Mouse (Mus musculus) neural tube, embryonic 13.5 days (tissue): ENCODE results near the gene Plcd3. TPM values are rescaled to one million over a fixed set of nuclear protein-coding genes. Genes with fewer than 3 reads are reported as not detected.

ENCODE experiments used
- ATAC-seq: fragments of 200-750 bp; cut with Nextera tagmentation; 2 replicates; pipeline ENCODE4 v1.8.0; 2017; ENCODE audit warnings: low read depth, mild to moderate bottlenecking, moderate TSS enrichment, moderate library complexity
- H3K27ac ChIP-seq: fragments of 300-500 bp; sonication (generic); replicated peaks from 2 replicates; pipeline ENCODE4 v1.5.1; 2015; ENCODE audit warnings: moderate library complexity, mild to moderate bottlenecking, inconsistent platforms
- H3K27me3 ChIP-seq: fragments of 300-500 bp; sonication (generic); 2 replicates; pipeline ENCODE4 v1.6.1; 2015; ENCODE audit warnings: mild to moderate bottlenecking, inconsistent platforms
- H3K36me3 ChIP-seq: fragments of 300-500 bp; sonication (generic); 2 replicates; pipeline ENCODE4 v1.6.1; 2015; ENCODE audit warnings: mild to moderate bottlenecking, inconsistent platforms
- H3K4me1 ChIP-seq: fragments of 300-500 bp; sonication (generic); replicated peaks from 2 replicates; pipeline ENCODE4 v1.6.1; 2015; ENCODE audit warnings: inconsistent platforms
- H3K4me2 ChIP-seq: fragments of 300-500 bp; sonication (generic); 2 replicates; pipeline ENCODE4 v1.6.1; 2015; ENCODE audit warnings: inconsistent platforms, mild to moderate bottlenecking, moderate library complexity
- H3K4me3 ChIP-seq: fragments of 300-500 bp; sonication (generic); 2 replicates; pipeline ENCODE4 v1.5.1; 2015; ENCODE audit warnings: mild to moderate bottlenecking, inconsistent platforms
- H3K9ac ChIP-seq: fragments of 300-500 bp; sonication (generic); 2 replicates; pipeline ENCODE4 v1.6.1; 2015; ENCODE audit warnings: moderate library complexity, mild to moderate bottlenecking, inconsistent platforms
- H3K9me3 ChIP-seq: fragments of 300-500 bp; sonication (generic); 2 replicates; pipeline ENCODE4 v1.6.1; 2016; ENCODE audit warnings: inconsistent platforms
- WGBS: fragments of 180-500 bp; shearing (Covaris S2); methylation state at CpG from one replicate; pipeline ENCODE4 v1.1.7; 2015; 5-methylcytosine and 5-hydroxymethylcytosine counted together
- polyA plus RNA-seq: library from polyadenylated mRNA; unstranded; fragments of >200 nt; fragmentation: Nextera tagmentation; extraction: Ambion mirVana; gene quantifications from 2 replicates; pipeline ENCODE4 v1.2.1, GENCODE M21; 2015

Gene Plcd3
- polyA plus RNA-seq, 1 experiment from 2014 or later: 1.6 TPM

DNA sequence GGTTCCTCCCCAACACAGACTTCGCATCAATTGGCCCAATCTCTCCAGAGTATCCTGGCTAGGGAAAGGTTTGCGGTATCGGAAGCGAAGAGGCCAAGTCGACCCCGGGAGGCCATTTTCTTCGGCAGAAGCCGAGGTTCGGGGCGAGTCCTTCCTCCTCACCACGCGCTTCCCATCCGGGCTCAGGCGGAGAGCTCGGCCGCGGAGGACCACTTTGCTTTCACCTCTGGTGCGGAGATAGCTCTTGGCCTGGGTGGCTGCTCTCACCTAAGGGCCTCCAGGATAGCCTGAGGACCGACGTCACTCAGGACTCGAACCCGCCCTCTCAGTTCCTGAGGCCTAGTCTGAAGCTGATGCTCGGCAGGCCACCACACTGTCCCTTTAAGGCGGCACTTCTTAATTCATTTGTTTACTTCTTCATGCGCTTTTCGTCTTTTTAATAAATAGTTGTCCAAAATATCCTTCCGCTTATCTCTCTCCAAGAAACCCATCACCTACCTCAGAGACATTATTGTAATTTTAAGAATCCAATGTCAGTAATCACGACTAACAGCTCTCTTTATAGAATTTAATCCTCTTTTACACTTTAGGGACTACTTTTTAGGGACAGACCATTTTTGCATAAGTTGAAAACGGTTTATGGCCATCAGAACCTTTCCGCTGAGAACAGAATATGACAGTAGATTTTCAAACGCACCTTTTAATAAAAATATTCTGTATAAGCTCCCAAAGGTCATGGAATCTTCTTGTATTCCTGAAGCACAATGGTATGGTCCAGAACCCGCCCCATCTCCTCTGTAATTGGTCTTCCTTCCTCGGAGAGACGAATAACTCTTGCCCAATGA, 13.9 kb upstream of the Plcd3 start:
- Histone ChIP-seq H3K27me3 (peaks cover 37% of the 10 kb centered on the region), H3K27ac (peak overlapping the region; percentile 91), H3K36me3 (no peaks in the 10 kb centered on the region), H3K9me3 (no peaks in the 10 kb centered on the region), H3K9ac (peak overlapping the region; percentile 90), H3K4me3 (peak overlapping the region; percentile 60), H3K4me2 (peak overlapping the region; percentile 65), H3K4me1 (peaks cover 56% of the 10 kb centered on the region)
- 1% methylated on average over 34 of the region's 34 CpGs for WGBS
- ATAC-seq: peak; percentile 84

DNA sequence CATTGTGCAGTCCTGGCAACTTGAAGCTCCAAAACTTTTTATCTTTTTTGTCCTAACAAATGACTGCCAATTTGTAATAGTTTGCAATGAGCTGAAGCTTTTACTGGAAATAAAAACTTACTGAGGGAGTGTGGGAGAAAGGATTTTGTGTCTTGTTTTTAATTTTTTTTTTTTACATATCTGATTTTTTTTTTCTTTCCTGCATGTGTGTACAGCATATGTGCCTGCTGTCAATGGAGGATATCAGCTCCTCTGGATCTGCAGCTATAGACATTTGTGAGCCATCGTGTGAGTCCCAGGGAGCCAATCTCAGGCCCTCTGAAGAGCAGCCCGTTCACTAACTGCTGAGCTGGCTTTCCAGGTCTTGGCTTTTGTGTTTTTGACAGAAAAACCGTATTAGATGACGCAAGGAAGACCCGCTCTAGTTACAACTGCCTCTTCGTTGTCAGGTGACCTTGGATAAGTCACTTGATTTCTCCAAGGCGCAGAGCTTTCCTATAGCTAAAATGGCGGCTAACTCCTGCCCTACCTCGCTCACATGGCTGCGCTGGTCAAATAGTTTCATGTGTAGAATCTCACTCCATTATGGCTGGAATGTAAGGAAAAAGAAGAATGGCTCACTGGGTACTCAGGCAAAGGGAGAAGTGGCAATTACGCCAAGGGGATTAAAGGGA, 12.9 kb upstream of the Plcd3 start:
- H3K27ac ChIP-seq: peak overlapping the region; percentile 91; the same call in 1 of the 2 replicates
- 87% methylated on average over 11 of the region's 11 CpGs for WGBS
- H3K27me3 ChIP-seq: peaks cover 42% of the 10 kb centered on the region
- peak overlapping the region; percentile 65 for H3K4me2 ChIP-seq
- H3K9me3 ChIP-seq: no peaks in the 10 kb centered on the region
- no peaks in the 10 kb centered on the region for H3K36me3 ChIP-seq
- H3K4me3 ChIP-seq: peak overlapping the region; percentile 60
- ATAC-seq: no peak
- H3K4me1 ChIP-seq: peaks cover 56% of the 10 kb centered on the region
- H3K9ac ChIP-seq: peak overlapping the region; percentile 90

DNA sequence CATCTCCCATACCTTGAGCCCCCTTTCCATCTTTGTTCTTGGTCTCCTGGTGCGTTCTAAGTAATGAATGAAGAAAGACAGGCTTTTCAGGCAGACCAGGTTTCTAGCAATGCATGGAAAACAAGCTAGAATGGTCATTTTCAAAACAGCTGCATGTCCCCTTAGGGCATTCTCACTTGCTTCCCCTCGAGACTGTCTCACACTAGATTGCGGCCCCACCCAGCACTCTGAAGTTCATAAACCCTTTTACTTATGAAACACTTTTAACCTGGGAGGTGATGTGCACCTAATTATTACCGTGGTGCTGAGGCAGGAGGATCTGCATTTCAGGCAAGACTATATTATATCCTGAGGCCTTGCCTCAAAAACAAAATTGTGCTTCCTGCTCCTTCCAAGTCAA, 12.3 kb upstream of the Plcd3 start:
- Histone ChIP-seq H3K36me3 (no peaks in the 10 kb centered on the region), H3K27ac (no peak overlapping the region), H3K4me2 (no peak overlapping the region), H3K9me3 (no peaks in the 10 kb centered on the region), H3K4me1 (peaks cover 52% of the 10 kb centered on the region), H3K9ac (no peak overlapping the region), H3K4me3 (no peak overlapping the region), H3K27me3 (peaks cover 42% of the 10 kb centered on the region)
- 65% methylated on average over 4 of the region's 4 CpGs for WGBS
- no peak for ATAC-seq

DNA sequence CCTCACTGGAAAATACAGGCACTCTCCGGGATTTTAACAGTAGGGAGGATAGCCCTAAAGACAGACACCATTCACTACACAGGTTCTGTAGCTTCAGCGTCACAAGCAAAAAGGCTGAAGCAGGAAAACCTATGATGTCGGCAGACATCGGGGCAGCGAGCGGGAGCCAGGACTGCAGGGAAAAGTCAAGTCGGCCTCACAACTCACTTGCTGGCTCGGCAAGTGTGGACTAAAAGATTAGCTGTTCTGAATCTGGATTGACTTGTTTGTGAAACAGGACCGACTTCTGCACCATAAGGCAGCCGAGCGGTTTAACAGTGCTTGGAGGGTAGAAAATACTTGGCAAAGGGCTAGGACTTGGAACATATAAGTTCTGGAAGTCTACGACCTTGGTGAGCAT, 11.5 kb upstream of the Plcd3 start:
- H3K4me2 ChIP-seq: no peak overlapping the region
- no peak for ATAC-seq
- H3K4me3 ChIP-seq: no peak overlapping the region
- peaks cover 44% of the 10 kb centered on the region for H3K4me1 ChIP-seq
- H3K36me3 ChIP-seq: no peaks in the 10 kb centered on the region
- H3K9ac ChIP-seq: no peak overlapping the region
- H3K27me3 ChIP-seq: peaks cover 42% of the 10 kb centered on the region
- H3K9me3 ChIP-seq: no peaks in the 10 kb centered on the region
- no peak overlapping the region for H3K27ac ChIP-seq
- 47% methylated on average over 12 of the region's 12 CpGs for WGBS

DNA sequence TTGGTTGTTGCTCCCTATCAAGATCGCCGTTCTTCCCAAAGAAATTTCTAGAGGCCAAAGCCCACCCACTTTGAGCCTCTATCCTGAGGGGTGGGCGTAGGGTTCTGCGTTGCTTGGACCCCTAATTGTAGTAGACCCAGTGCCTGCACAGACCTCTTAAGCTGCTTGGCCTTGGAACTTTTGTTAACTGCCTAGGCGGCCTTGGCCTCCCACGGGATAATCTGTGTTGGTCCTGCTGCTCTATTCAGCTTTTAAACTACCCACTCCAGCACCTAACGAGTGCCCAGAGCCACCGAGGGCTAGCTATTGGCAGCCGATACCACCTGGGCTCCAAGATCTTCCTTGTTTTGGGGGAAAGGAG, 11.1 kb upstream of the Plcd3 start:
- H3K4me3 ChIP-seq: peak overlapping the region; percentile 29; the same call in 1 of the 2 replicates
- H3K36me3 ChIP-seq: no peaks in the 10 kb centered on the region
- peaks cover 39% of the 10 kb centered on the region for H3K4me1 ChIP-seq
- H3K9ac ChIP-seq: peak overlapping the region; percentile 52; the same call in 1 of the 2 replicates
- WGBS: 14% methylated on average over 9 of the region's 9 CpGs
- peak overlapping the region; percentile 52 for H3K4me2 ChIP-seq
- no peak overlapping the region for H3K27ac ChIP-seq
- H3K27me3 ChIP-seq: peaks cover 42% of the 10 kb centered on the region
- H3K9me3 ChIP-seq: no peaks in the 10 kb centered on the region
- no peak for ATAC-seq

DNA sequence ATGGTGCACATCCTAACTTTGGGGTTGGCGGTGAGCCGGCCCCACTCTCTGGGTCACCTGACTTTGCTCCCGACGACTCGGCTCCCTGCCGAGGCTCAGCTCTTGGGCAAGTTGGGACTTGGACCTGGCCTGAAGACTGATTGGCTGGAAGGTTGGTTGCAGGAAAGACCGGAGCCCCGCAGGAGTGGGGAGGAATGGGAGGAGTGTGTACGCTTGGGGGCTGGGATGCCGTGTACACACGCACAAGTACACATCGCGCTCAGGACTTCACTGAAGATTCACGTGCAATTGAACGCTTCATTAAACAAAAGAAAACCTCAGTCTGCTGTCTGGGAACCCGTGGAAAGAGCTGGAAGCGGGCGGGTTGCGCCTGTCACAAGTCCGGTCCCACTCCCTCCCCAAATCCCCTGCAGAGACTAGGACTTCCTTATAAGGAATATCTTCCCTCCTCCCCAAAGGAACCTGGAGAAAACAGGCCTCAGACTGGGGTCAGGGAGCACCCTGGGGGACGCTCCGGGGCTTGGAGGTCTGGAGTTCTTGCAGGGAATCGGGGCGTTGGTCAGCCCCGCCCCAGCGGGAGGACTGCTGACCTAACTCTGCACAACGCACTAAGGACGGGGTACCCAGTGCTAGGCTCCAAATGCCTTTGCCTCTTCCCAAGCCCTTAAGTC, 10.6 kb upstream of the Plcd3 start:
- 2% methylated on average over 28 of the region's 28 CpGs for WGBS
- H3K4me1 ChIP-seq: peaks cover 34% of the 10 kb centered on the region
- H3K4me2 ChIP-seq: peak overlapping the region; percentile 52
- no peak for ATAC-seq
- H3K27ac ChIP-seq: no peak overlapping the region
- H3K27me3 ChIP-seq: peaks cover 42% of the 10 kb centered on the region
- peak overlapping the region; percentile 52 for H3K9ac ChIP-seq
- H3K4me3 ChIP-seq: peak overlapping the region; percentile 29
- H3K36me3 ChIP-seq: no peaks in the 10 kb centered on the region
- no peaks in the 10 kb centered on the region for H3K9me3 ChIP-seq

DNA sequence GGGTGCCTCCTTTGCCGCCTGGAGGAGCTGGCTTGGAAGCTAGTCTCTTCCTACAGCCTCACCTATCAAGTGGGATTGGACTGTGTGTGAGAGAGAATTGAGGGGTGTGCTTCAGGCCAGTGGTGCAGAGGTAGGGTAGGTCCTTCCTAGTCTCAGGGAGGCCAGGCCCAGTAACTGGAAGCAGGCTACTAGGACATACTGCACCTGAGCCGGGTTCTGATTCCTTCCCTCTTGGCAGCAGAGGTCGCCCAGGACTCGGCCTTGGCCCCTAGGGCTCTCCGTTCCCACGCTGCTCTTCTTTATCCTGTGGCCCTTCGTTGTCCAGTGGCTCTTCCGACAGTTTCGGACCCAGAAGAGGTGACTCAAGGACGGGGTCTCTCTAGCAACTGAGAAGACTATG, 9.8 kb upstream of the Plcd3 start:
- 13% methylated on average over 10 of the region's 10 CpGs for WGBS
- Histone ChIP-seq H3K9me3 (no peaks in the 10 kb centered on the region), H3K4me3 (peak overlapping the region; percentile 29), H3K27ac (no peak overlapping the region), H3K4me2 (peak overlapping the region; percentile 52), H3K27me3 (peaks cover 42% of the 10 kb centered on the region), H3K9ac (peak overlapping the region; percentile 52; the same call in 1 of the 2 replicates), H3K36me3 (no peaks in the 10 kb centered on the region), H3K4me1 (peaks cover 32% of the 10 kb centered on the region)
- no peak for ATAC-seq

DNA sequence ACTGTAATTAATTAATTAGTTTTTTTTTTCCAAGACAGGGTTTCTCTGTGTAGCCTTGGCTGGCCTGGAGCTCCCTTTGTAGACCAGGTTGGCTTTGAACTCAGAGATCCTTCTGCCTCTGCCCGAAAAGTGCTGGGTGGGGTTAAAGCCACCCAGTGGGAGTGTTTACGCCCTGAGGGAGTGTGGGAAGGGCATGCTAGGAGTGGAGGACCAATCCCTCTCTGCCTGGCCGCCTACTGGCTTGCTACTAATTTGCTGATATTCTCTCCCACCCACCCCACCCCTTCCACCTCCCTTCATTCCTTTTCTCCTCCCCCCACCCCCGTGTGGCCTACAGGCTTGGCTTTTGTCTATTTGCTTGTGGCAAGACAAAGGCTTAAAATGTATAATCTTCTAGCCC, 4.9 kb upstream of the Plcd3 start:
- 64% methylated on average over 4 of the region's 4 CpGs for WGBS
- ATAC-seq: no peak
- no peaks in the 10 kb centered on the region for H3K9me3 ChIP-seq
- H3K4me1 ChIP-seq: peaks cover 21% of the 10 kb centered on the region
- H3K27me3 ChIP-seq: peaks cover 36% of the 10 kb centered on the region
- H3K27ac ChIP-seq: no peak overlapping the region
- H3K9ac ChIP-seq: no peak overlapping the region
- no peak overlapping the region for H3K4me3 ChIP-seq
- H3K4me2 ChIP-seq: no peak overlapping the region
- H3K36me3 ChIP-seq: no peaks in the 10 kb centered on the region

DNA sequence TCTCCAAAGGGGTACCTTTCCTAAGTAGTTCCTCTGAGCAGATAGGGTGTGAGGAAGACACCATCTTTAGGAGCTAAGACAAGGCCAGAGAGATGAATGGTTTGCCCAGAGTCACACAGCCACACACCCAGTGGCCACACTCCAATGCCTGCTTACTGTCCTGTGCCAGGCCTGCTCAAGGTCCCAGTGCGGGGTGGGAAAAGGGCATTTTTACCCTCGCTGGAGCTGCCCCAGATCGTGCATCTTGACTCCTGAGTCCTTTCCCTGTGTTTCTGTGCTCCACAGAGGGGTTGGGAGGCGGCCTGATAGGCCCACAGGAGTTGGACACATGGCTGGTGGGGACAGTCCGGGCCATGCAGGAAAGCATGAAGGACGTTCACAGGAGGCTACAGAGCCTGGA, 4.4 kb upstream of the Plcd3 start:
- no peak overlapping the region for H3K27ac ChIP-seq
- no peak for ATAC-seq
- peaks cover 36% of the 10 kb centered on the region for H3K27me3 ChIP-seq
- no peak overlapping the region for H3K4me3 ChIP-seq
- no peaks in the 10 kb centered on the region for H3K36me3 ChIP-seq
- H3K9me3 ChIP-seq: no peaks in the 10 kb centered on the region
- peaks cover 24% of the 10 kb centered on the region for H3K4me1 ChIP-seq
- H3K4me2 ChIP-seq: no peak overlapping the region
- H3K9ac ChIP-seq: no peak overlapping the region
- WGBS: 82% methylated on average over 6 of the region's 6 CpGs

DNA sequence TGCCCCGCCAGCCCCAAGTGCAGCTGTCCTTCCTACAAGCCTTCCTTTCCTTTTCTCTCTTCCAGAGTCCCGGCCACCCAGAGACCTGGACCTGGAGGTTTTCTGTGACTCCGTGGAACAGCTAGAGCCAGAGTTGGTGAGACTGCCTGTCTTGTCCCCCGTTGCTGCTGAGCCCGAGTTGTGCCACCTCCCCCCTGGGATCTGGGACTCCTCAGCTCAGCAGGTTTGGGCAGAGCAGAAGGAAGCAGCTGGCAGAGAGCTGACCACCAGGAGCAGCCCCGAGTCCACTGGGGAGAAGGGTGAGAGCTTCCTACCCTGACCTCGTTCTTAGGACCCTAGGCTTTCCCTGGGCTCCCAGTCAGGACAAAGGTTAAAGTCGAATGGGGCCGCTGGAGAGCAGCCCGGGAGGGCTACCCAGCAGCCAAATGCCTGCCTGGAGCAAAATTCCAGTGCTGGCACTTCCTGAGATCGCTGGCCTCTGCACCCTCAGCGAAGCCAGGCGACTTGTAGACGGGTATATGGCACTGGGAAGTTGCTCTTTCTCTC, 3.8 kb upstream of the Plcd3 start:
- 58% methylated on average over 14 of the region's 14 CpGs for WGBS

DNA sequence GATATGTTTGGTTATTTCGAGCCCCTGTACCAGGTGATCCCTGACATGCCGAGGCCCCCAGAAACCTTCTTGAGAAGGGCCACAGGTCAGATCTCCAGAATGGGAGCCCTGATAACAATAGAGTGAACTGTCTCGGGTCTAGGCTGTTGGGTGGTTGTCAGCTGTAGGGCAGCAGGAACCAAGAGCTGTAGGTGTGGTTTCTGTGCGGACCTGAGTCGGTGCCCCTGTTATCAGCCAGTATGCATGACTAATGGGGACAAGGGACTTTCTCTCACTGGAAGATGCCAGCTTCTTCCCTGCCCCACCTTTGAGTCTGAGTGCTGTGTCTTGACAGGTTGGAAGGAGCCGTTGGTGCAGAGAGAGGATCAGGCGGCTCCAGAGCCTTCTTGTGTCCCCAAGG, 3.0 kb upstream of the Plcd3 start:
- H3K36me3 ChIP-seq: no peaks in the 10 kb centered on the region
- no peak overlapping the region for H3K9ac ChIP-seq
- H3K4me3 ChIP-seq: no peak overlapping the region
- 78% methylated on average over 7 of the region's 7 CpGs for WGBS
- H3K4me2 ChIP-seq: no peak overlapping the region
- ATAC-seq: no peak
- H3K27ac ChIP-seq: no peak overlapping the region
- H3K4me1 ChIP-seq: peaks cover 25% of the 10 kb centered on the region
- H3K27me3 ChIP-seq: peaks cover 40% of the 10 kb centered on the region
- no peaks in the 10 kb centered on the region for H3K9me3 ChIP-seq

More for the DNA sequence above, 3.8 kb upstream of the Plcd3 start:
- Histone ChIP-seq H3K4me3 (no peak overlapping the region), H3K4me2 (no peak overlapping the region), H3K27me3 (peaks cover 36% of the 10 kb centered on the region), H3K36me3 (no peaks in the 10 kb centered on the region), H3K27ac (no peak overlapping the region), H3K4me1 (peaks cover 25% of the 10 kb centered on the region), H3K9ac (no peak overlapping the region), H3K9me3 (no peaks in the 10 kb centered on the region)
- no peak for ATAC-seq

DNA sequence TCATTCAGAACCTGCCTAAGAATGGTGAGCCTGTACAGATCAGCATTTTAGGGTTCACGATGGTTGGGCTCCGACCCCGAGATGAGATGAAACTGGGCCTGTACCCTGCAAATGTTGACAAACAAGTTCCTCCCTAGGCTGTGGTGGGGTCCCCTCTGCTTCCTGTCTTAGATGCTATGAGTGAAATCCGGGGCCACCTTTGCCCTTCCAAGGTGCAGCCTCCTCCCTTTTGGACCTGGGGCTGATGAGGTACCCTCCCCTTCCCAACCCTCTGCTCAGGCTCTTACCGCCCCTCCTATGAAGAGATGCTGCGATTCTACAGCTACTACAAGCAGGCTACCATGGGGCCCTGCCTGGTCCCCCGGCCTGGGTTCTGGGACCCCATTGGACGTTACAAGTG, 2.2 kb upstream of the Plcd3 start:
- Histone ChIP-seq H3K9me3 (no peaks in the 10 kb centered on the region), H3K4me2 (peak overlapping the region; percentile 79), H3K9ac (no peak overlapping the region), H3K4me3 (peak overlapping the region; percentile 42; the same call in 1 of the 2 replicates), H3K4me1 (peaks cover 32% of the 10 kb centered on the region), H3K27me3 (peaks cover 48% of the 10 kb centered on the region), H3K36me3 (no peaks in the 10 kb centered on the region), H3K27ac (no peak overlapping the region)
- no peak for ATAC-seq
- 53% methylated on average over 8 of the region's 8 CpGs for WGBS
